27 mouse cellular contexts compared by ENCODE assay signal in genomic region chr9:67849846-67850245, GRCm38 (mm10). TPM values are rescaled to one million over a fixed set of nuclear protein-coding genes. Genes with fewer than 3 reads are reported as not detected.
DNase-seq lines count a peak whose midpoint lies in the region; ATAC-seq lines count a peak whose summit lies in the region.
"Had no signal": no experiment of that assay in that cellular context is flagged by ENCODE, and none has a peak within 500 bp of the region (broad histone marks: within the 10 kb centered on the region; RNA-seq: fewer than 3 reads in every experiment).

No protein-coding gene starts in this region.

- ATAC-seq in megakaryocyte, adult 5-6 weeks (ENCODE audit: poor library complexity, severe bottlenecking) = no peak
- ATAC-seq in intestine, embryonic 15.5 days = peak; percentile 94
- ATAC-seq in liver, embryonic 13.5 days (ENCODE audit: low read depth) = peak; percentile 41
- ATAC-seq in stomach, embryonic 16.5 days (ENCODE audit: insufficient read depth, low FRiP score) = peak; percentile 96
- ATAC-seq in kidney, embryonic 16.5 days (ENCODE audit: low FRiP score, low TSS enrichment) = no peak
- ATAC-seq: forebrain, embryonic 15.5 days had no signal

- no peak overlapping the region for H3K9ac ChIP-seq in intestine, embryonic 15.5 days
- peak overlapping the region; percentile 50; the same call in 1 of the 2 replicates for H3K9ac ChIP-seq in liver, embryonic 13.5 days
- H3K9ac ChIP-seq in stomach, embryonic 16.5 days (ENCODE audit: low read length) = no peak overlapping the region
- H3K9ac ChIP-seq in kidney, embryonic 16.5 days (replicated peaks; ENCODE audit: low read length) = no peak overlapping the region
- H3K9ac ChIP-seq: embryonic facial prominence, embryonic 15.5 days; forebrain, embryonic 15.5 days; heart, embryonic 12.5 days; hindbrain, embryonic 14.5 days had no signal

- peak overlapping the region; percentile 56 for H3K4me3 ChIP-seq in megakaryocyte, embryonic 14.5 days (replicated peaks)
- H3K4me3 ChIP-seq in intestine, embryonic 15.5 days (replicated peaks) = no peak overlapping the region
- no peak overlapping the region for H3K4me3 ChIP-seq in liver, embryonic 13.5 days (replicated peaks)
- H3K4me3 ChIP-seq in stomach, embryonic 16.5 days (replicated peaks; ENCODE audit: low read length) = no peak overlapping the region
- H3K4me3 ChIP-seq in kidney, embryonic 16.5 days (ENCODE audit: low read length) = no peak overlapping the region
- H3K4me3 ChIP-seq: embryonic facial prominence, embryonic 15.5 days; erythroblast, embryonic 14.5 days; forebrain, embryonic 10.5 days; forebrain, embryonic 15.5 days; heart, embryonic 12.5 days; hindbrain, embryonic 10.5 days had no signal

- no peaks in the 10 kb centered on the region for H3K27me3 ChIP-seq in megakaryocyte, embryonic 14.5 days (replicated peaks)
- H3K27me3 ChIP-seq in intestine, embryonic 15.5 days (replicated peaks) = no peaks in the 10 kb centered on the region
- H3K27me3 ChIP-seq in liver, embryonic 13.5 days = no peaks in the 10 kb centered on the region
- H3K27me3 ChIP-seq in stomach, embryonic 16.5 days (ENCODE audit: control insufficient read depth, insufficient read depth, low read length) = no peaks in the 10 kb centered on the region
- no peaks in the 10 kb centered on the region for H3K27me3 ChIP-seq in kidney, embryonic 16.5 days (ENCODE audit: insufficient read depth, low read length)
- H3K27me3 ChIP-seq: CH12.LX; embryonic facial prominence, embryonic 15.5 days; forebrain, embryonic 15.5 days; heart, embryonic 12.5 days had no signal

- H3K27ac ChIP-seq in intestine, embryonic 15.5 days = no peak overlapping the region
- H3K27ac ChIP-seq in liver, embryonic 13.5 days = peak overlapping the region; percentile 8; the same call in 1 of the 2 replicates
- H3K27ac ChIP-seq in stomach, embryonic 16.5 days (ENCODE audit: low read length) = peak overlapping the region; percentile 79; the same call in 1 of the 2 replicates
- no peak overlapping the region for H3K27ac ChIP-seq in kidney, embryonic 16.5 days (ENCODE audit: low read length)
- H3K27ac ChIP-seq: embryonic facial prominence, embryonic 15.5 days; forebrain, embryonic 10.5 days; forebrain, embryonic 15.5 days; hindbrain, embryonic 10.5 days; hindbrain, embryonic 14.5 days had no signal

- H3K4me1 ChIP-seq in megakaryocyte, embryonic 14.5 days = peaks cover 20% of the 10 kb centered on the region
- H3K4me1 ChIP-seq in intestine, embryonic 15.5 days (replicated peaks) = 0 out of 2 replicates have a peak, but pooled peaks cover 3% of the 10 kb centered on the region
- peaks cover 53% of the 10 kb centered on the region for H3K4me1 ChIP-seq in liver, embryonic 13.5 days (replicated peaks)
- no peaks in the 10 kb centered on the region for H3K4me1 ChIP-seq in stomach, embryonic 16.5 days (ENCODE audit: control insufficient read depth, insufficient read depth, low read length)
- H3K4me1 ChIP-seq in kidney, embryonic 16.5 days (ENCODE audit: insufficient read depth, low read length) = no peaks in the 10 kb centered on the region
- H3K4me1 ChIP-seq: forebrain, embryonic 10.5 days; forebrain, embryonic 15.5 days; hindbrain, embryonic 10.5 days had no signal

- no peaks in the 10 kb centered on the region for H3K9me3 ChIP-seq in megakaryocyte, embryonic 14.5 days
- H3K9me3 ChIP-seq in intestine, embryonic 15.5 days = no peaks in the 10 kb centered on the region
- H3K9me3 ChIP-seq in liver, embryonic 13.5 days (replicated peaks) = no peaks in the 10 kb centered on the region
- no peaks in the 10 kb centered on the region for H3K9me3 ChIP-seq in stomach, embryonic 16.5 days (replicated peaks; ENCODE audit: control insufficient read depth, low read length)
- H3K9me3 ChIP-seq in kidney, embryonic 16.5 days (ENCODE audit: low read length) = no peaks in the 10 kb centered on the region
- H3K9me3 ChIP-seq: embryonic facial prominence, embryonic 15.5 days; forebrain, embryonic 10.5 days; forebrain, embryonic 15.5 days; heart, embryonic 12.5 days; hindbrain, embryonic 10.5 days had no signal

- WGBS in intestine, embryonic 15.5 days = 73% methylated on average over 3 of the region's 3 CpGs
- 77% methylated on average over 3 of the region's 3 CpGs for WGBS in liver, embryonic 13.5 days (ENCODE audit: insufficient replicate concordance)
- WGBS in stomach, embryonic 16.5 days = 68% methylated on average over 3 of the region's 3 CpGs
- 95% methylated on average over 3 of the region's 3 CpGs for WGBS in kidney, embryonic 16.5 days

- no peak for DNase-seq in liver, embryonic 13.5 days
- DNase-seq in gastrocnemius, postnatal 10 days = no peak
- DNase-seq in embryo, embryonic 10.5 days (ENCODE audit: low spot score) = no peak
- DNase-seq: adrenal gland, adult 2 months; adrenal gland, postnatal 25 days; cerebellum, adult 9-11 months; cerebellum, postnatal 36 days; embryo, embryonic 11 days; gastrocnemius, postnatal 25 days had no signal

- no peak overlapping the region for H3K4me2 ChIP-seq in intestine, embryonic 15.5 days (replicated peaks)
- no peak overlapping the region for H3K4me2 ChIP-seq in liver, embryonic 13.5 days
- H3K4me2 ChIP-seq in stomach, embryonic 16.5 days (ENCODE audit: low read depth, low read length) = no peak overlapping the region
- H3K4me2 ChIP-seq in kidney, embryonic 16.5 days (replicated peaks; ENCODE audit: low read depth, low read length) = no peak overlapping the region
- H3K4me2 ChIP-seq: embryonic facial prominence, embryonic 15.5 days; forebrain, embryonic 15.5 days; heart, embryonic 12.5 days; hindbrain, embryonic 14.5 days had no signal

- peaks cover 43% of the 10 kb centered on the region for H3K36me3 ChIP-seq in megakaryocyte, embryonic 14.5 days (replicated peaks; ENCODE audit: low read length)
- no peaks in the 10 kb centered on the region for H3K36me3 ChIP-seq in intestine, embryonic 15.5 days
- peaks cover 21% of the 10 kb centered on the region for H3K36me3 ChIP-seq in liver, embryonic 13.5 days
- 0 out of 2 replicates have a peak, but pooled peaks cover 2% of the 10 kb centered on the region for H3K36me3 ChIP-seq in stomach, embryonic 16.5 days (ENCODE audit: control insufficient read depth, insufficient read depth, low read length)
- peaks cover 3% of the 10 kb centered on the region; the same call in 1 of the 2 replicates for H3K36me3 ChIP-seq in kidney, embryonic 16.5 days (ENCODE audit: insufficient read depth, low read length)

RNA-seq across cellular contexts. Expression of gene Vps13c, which starts 9.7 kb away (rescaled TPM):
- 0.23 and 2.4 TPM in 2 replicates for polyA plus RNA-seq in megakaryocyte, embryonic 14.5 days (2012; ENCODE audit: insufficient read depth, low replicate concordance)
- 48.4 and 52.5 TPM in 2 replicates for total RNA-seq in megakaryocyte, adult 5-6 weeks (2015)
- 69.1 and 73.0 TPM in 2 replicates for total RNA-seq in megakaryocyte, adult 5-6 weeks (2017)
- 5.2 and 5.6 TPM in 2 replicates for polyA plus RNA-seq in intestine, embryonic 15.5 days (2015; fragmentation: Nextera tagmentation; extraction: Ambion mirVana)
- 6.5 and 7.2 TPM in 2 replicates for polyA plus RNA-seq in liver, embryonic 13.5 days (2015; fragmentation: Nextera tagmentation; extraction: Ambion mirVana)
- polyA plus RNA-seq in stomach, embryonic 16.5 days (2015; fragmentation: Nextera tagmentation; extraction: Ambion mirVana) = 3.9 and 5.9 TPM in 2 replicates
- total RNA-seq in gastrocnemius, postnatal 10 days (2021) = 10 to 100 TPM; 26.0 to 26.5 TPM
- 3.2 and 4.6 TPM in 2 replicates for polyA plus RNA-seq in kidney, embryonic 16.5 days (2015; fragmentation: Nextera tagmentation; extraction: Ambion mirVana)

RNA-seq across cellular contexts. Expression of gene C2cd4a, which starts 17.7 kb away (rescaled TPM):
- not detected in 2 replicates for polyA plus RNA-seq in megakaryocyte, embryonic 14.5 days (2012; ENCODE audit: insufficient read depth, low replicate concordance)
- total RNA-seq in megakaryocyte, adult 5-6 weeks (2015) = not detected in 2 replicates
- total RNA-seq in megakaryocyte, adult 5-6 weeks (2017) = not detected in 2 replicates
- polyA plus RNA-seq in intestine, embryonic 15.5 days (2015; fragmentation: Nextera tagmentation; extraction: Ambion mirVana) = 1.1 and 1.2 TPM in 2 replicates
- 3.4 and 4.2 TPM in 2 replicates for polyA plus RNA-seq in liver, embryonic 13.5 days (2015; fragmentation: Nextera tagmentation; extraction: Ambion mirVana)
- 0.56 and 0.59 TPM in 2 replicates for polyA plus RNA-seq in stomach, embryonic 16.5 days (2015; fragmentation: Nextera tagmentation; extraction: Ambion mirVana)
- under 1 TPM; 0.16 to 0.18 TPM for total RNA-seq in gastrocnemius, postnatal 10 days (2021)
- polyA plus RNA-seq in kidney, embryonic 16.5 days (2015; fragmentation: Nextera tagmentation; extraction: Ambion mirVana) = 0.44 and 0.54 TPM in 2 replicates
- total RNA-seq: adrenal gland, adult 2 months; adrenal gland, postnatal 25 days; gastrocnemius, adult 18-20 months; granulocyte monocyte progenitor cell, adult 5-6 weeks; heart, adult 8-10 months; heart, postnatal 25 days had no signal
- polyA plus RNA-seq: embryonic facial prominence, embryonic 11.5 days; forebrain, embryonic 10.5 days; hindbrain, embryonic 10.5 days had no signal

Comparison
In these comparisons a context has a peak if more than half of its experiments do, and no peak if none do; other contexts are left out.
1. ATAC-seq: peak in intestine, embryonic 15.5 days (single experiment), liver, embryonic 13.5 days (single experiment) and stomach, embryonic 16.5 days (single experiment); none in megakaryocyte, adult 5-6 weeks (single experiment) and kidney, embryonic 16.5 days (single experiment).
2. H3K27ac ChIP-seq: peak in liver, embryonic 13.5 days (single experiment) and stomach, embryonic 16.5 days (single experiment); none in intestine, embryonic 15.5 days (single experiment) and kidney, embryonic 16.5 days (single experiment).